Mouse (Mus musculus) hindbrain, embryonic 12.5 days (tissue): Measurements from ENCODE around the gene Unc5c. TPM values are rescaled to one million over a fixed set of nuclear protein-coding genes. Genes with fewer than 3 reads are reported as not detected.

Experiments used
- ATAC-seq: fragments of 200-750 bp; cut with Nextera tagmentation; 2 replicates; pipeline ENCODE4 v1.8.0; 2017; ENCODE audit warnings: moderate TSS enrichment; ENCODE audit not compliant: low FRiP score
- H3K27ac ChIP-seq: fragments of 300-500 bp; sonication (generic); 2 replicates; pipeline ENCODE4 v1.5.1; 2016; ENCODE audit warnings: mild to moderate bottlenecking
- H3K27me3 ChIP-seq: fragments of 300-500 bp; sonication (generic); 2 replicates; pipeline ENCODE4 v1.6.1; 2016; ENCODE audit warnings: mild to moderate bottlenecking
- H3K36me3 ChIP-seq: fragments of 300-500 bp; sonication (generic); 2 replicates; pipeline ENCODE4 v1.6.1; 2016; ENCODE audit warnings: mild to moderate bottlenecking
- H3K4me1 ChIP-seq: fragments of 300-500 bp; sonication (generic); 2 replicates; pipeline ENCODE4 v1.6.1; 2016
- H3K4me2 ChIP-seq: fragments of 300-500 bp; sonication (generic); replicated peaks from 2 replicates; pipeline ENCODE4 v1.6.1; 2016; ENCODE audit warnings: mild to moderate bottlenecking
- H3K4me3 ChIP-seq: fragments of 300-500 bp; sonication (generic); 2 replicates; pipeline ENCODE4 v1.5.1; 2016; ENCODE audit warnings: mild to moderate bottlenecking
- H3K9ac ChIP-seq: fragments of 300-500 bp; sonication (generic); 2 replicates; pipeline ENCODE4 v1.6.1; 2016; ENCODE audit warnings: mild to moderate bottlenecking, moderate library complexity
- H3K9me3 ChIP-seq: fragments of 300-500 bp; sonication (generic); replicated peaks from 2 replicates; pipeline ENCODE4 v1.6.1; 2016; ENCODE audit warnings: mild to moderate bottlenecking
- whole genome bisulfite sequencing: fragments of 180-500 bp; shearing (Covaris S2); methylation state at CpG from one replicate; pipeline ENCODE4 v1.1.7; 2016; 5-methylcytosine and 5-hydroxymethylcytosine counted together
- polyA plus RNA-seq: library from polyadenylated mRNA; unstranded; fragments of >200 nt; fragmentation: Nextera tagmentation; extraction: Ambion mirVana; gene quantifications from 2 replicates; pipeline ENCODE4 v1.2.1, GENCODE M21; 2016

The Unc5c gene
- polyA plus RNA-seq, 1 experiment from 2014 or later, result 21.7 TPM

DNA sequence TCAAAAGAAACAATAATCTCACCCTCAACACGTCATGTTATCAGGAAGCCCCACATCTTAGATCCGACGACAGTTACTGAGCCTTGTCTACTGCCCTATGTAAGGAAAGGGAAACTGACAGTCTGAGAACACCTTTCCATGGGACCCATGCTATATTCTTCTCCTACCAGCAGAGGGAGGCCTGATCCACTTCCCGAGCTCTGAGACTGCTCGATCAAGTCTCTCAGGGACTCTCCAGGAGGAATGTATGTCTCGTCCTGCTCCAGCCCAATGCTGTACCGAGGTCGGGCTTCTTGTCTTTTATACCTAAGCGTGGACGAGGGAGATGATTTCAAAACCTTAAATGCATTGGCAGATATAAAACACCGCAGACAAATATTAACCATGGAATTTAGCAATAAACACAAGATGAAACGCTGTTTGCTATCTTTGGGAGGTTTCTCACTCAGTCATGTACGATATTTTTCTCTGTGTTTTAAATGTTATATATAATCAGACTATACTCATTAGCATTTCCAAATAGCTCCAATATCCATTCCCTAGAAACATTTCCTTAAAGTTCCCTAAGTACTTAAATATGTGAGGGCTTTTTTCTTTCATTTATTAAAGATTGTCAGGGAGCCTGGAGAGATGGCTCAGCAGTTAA, 397.9 kb downstream of the Unc5c start:
- no peaks in the 10 kb centered on the region for H3K9me3 ChIP-seq
- no peak overlapping the region for H3K4me3 ChIP-seq
- H3K4me1 ChIP-seq, result no peaks in the 10 kb centered on the region
- no peak overlapping the region for H3K27ac ChIP-seq
- H3K27me3 ChIP-seq, result no peaks in the 10 kb centered on the region
- H3K4me2 ChIP-seq, result peak overlapping the region; percentile 32; the same call in 1 of the 2 replicates
- 27% methylated on average over 13 of the region's 13 CpGs for WGBS
- no peak overlapping the region for H3K9ac ChIP-seq
- no peaks in the 10 kb centered on the region for H3K36me3 ChIP-seq
- peak; percentile 90 for ATAC-seq

DNA sequence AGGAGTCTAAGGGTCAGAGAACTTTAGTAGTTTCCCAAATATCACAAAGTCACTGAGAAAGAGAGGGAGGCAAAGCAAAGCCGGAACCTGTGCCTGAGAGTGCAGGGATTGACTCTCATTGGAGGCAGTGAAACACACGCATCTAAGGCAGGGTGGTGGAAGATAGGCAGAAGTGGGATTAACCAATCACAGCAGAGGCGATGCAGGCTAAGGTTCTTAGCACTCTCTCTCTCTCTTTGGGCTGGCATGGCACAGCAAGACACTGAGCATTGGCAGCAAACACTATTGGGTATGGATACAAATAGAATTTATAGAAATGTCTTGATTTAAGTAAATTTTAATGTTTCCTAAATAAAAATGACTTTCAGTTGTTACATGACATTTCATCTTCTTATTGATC, 406.8 kb downstream of the Unc5c start:
- no peaks in the 10 kb centered on the region for H3K9me3 ChIP-seq
- H3K4me1 ChIP-seq, result no peaks in the 10 kb centered on the region
- H3K27ac ChIP-seq, result no peak overlapping the region
- H3K4me3 ChIP-seq, result no peak overlapping the region
- H3K9ac ChIP-seq, result no peak overlapping the region
- ATAC-seq, result no peak
- 70% methylated on average over 3 of the region's 3 CpGs for WGBS
- H3K36me3 ChIP-seq, result no peaks in the 10 kb centered on the region; the same call in 1 of the 2 replicates
- H3K4me2 ChIP-seq, result no peak overlapping the region
- H3K27me3 ChIP-seq, result no peaks in the 10 kb centered on the region

DNA sequence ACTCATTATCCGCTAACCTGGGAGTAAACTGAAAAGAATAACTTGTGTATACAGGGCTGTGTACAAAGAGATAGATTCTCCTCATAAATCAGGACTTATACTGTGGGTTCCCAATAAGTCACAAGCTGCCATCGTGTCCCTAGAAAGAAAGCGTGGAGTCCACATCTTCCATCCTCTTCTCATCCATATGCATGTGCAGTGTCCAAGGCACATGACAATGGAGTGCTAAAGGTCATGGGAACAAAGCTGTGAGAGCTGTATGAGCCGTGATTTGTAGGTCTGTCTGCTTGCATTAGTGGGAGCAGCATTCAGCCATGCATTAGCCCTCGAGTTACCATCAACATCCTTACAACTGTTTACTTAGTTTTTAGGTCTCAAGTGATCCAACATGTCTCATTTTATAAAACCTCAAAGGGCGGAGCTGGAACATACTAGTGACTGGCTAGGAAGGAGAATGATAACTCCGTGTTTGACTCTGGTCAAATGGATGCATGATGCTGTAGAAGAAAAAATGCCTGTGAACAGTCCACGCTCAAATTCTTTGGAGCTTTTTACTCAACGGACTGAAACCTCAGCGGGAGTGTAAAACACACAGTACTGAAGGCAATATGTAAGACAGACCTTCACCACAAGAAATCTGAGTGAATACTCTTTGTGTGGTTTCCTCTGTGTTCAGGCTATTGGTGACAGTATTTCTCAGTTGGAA, 407.5 kb downstream of the Unc5c start:
- Histone ChIP-seq H3K4me1 (no peaks in the 10 kb centered on the region), H3K9ac (no peak overlapping the region), H3K36me3 (no peaks in the 10 kb centered on the region; the same call in 1 of the 2 replicates), H3K27me3 (no peaks in the 10 kb centered on the region), H3K4me2 (no peak overlapping the region), H3K4me3 (no peak overlapping the region), H3K9me3 (no peaks in the 10 kb centered on the region), H3K27ac (no peak overlapping the region)
- WGBS, result 59% methylated on average over 10 of the region's 10 CpGs
- ATAC-seq, result no peak

DNA sequence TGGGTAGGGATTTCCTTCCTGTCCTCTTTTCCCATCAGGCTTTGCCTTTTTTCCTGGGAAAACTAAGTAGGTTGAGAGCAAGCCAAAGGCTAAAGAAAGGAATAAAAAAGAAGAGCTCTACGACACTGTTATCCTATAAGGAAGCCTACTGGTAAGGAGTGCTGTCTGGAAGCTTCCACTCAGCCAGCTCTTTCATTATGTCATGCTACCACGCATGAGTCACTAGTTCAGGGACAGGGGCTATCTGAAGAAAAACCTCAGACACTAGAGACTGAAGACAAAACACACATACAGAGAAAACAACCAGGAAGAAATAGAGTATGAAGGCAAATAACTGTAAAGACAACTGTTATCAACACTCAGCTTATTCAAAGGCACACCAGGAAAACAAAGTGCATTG, 417.5 kb downstream of the Unc5c start:
- Histone ChIP-seq H3K4me1 (no peaks in the 10 kb centered on the region), H3K36me3 (no peaks in the 10 kb centered on the region), H3K4me3 (no peak overlapping the region), H3K27me3 (no peaks in the 10 kb centered on the region), H3K4me2 (no peak overlapping the region), H3K9me3 (no peaks in the 10 kb centered on the region), H3K9ac (no peak overlapping the region), H3K27ac (no peak overlapping the region)
- WGBS, result 85% methylated on average over 2 of the region's 2 CpGs
- no peak for ATAC-seq

DNA sequence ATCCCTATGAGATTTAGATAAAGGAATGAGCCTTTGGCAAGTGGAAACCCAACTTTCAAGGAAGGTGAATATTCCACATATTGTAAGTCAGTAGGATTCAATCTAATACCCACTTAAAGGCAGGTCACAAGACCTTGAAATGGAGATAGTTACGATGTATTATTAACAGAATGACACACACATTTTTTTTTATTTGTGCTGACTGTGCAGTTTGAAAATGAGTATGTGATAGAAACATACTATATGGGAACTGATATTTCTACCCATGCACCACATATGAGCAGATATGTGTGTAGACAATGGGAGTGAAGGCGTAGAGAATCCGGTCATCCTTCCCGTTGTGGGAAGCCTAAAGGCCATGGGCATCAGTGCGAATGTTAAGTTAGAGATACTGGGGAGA, 419.2 kb downstream of the Unc5c start:
- Histone ChIP-seq H3K36me3 (no peaks in the 10 kb centered on the region), H3K4me3 (no peak overlapping the region), H3K27ac (no peak overlapping the region), H3K4me2 (no peak overlapping the region), H3K4me1 (peaks cover 4% of the 10 kb centered on the region; the same call in 1 of the 2 replicates), H3K27me3 (no peaks in the 10 kb centered on the region), H3K9me3 (no peaks in the 10 kb centered on the region), H3K9ac (no peak overlapping the region)
- WGBS, result 95% methylated on average over 5 of the region's 5 CpGs
- no peak for ATAC-seq
